Mouse (Mus musculus): Measurements from ENCODE around the gene P2rx7.
A peak's percentile ranks its signal among the peaks of the same experiment; 100 is the strongest.

P2rx7 gene

DNA sequence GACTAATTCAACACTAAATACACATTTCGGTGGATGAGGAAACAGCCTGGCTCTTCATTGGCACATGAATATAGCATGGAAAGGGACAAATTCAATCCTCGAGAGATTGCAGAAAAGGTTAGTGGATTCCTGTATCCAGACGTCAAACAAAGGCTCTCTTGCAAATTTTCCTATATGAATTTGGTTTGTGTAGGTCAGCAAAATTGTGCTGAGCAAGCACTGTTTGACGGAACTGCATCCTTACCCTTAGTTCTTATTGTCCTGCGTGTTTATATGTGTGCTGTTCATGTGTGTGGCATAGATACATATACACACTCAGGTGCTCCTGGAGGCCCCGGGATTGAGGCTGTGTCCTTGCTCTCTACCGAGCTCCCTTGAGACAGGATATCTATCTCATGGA, 45.4 kb downstream of the P2rx7 start:
- DNase-seq (ENCODE audit: extremely low spot score, low read depth, low spot score) = no peak

DNA sequence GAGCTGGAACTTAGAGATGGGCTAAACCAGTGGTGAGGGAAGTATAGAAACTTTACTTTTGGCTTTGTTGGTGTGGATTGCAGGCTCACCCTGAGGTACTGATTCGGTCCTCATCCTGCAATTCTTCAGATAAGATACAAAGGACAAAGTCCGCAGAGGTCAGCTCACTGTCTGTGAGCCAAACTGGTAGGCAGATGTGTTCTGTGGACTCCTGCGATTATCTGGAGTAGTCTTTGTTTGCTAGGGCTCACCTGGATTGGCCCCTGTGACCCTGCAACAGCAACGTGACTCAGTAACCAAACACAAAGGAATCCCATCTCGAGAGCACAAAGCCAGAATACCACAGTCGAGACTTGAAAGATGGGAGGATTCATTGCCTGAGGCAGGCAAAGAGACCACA, 46.8 kb downstream of the P2rx7 start:
- no peak for DNase-seq (ENCODE audit: extremely low spot score, low read depth, low spot score)

DNA sequence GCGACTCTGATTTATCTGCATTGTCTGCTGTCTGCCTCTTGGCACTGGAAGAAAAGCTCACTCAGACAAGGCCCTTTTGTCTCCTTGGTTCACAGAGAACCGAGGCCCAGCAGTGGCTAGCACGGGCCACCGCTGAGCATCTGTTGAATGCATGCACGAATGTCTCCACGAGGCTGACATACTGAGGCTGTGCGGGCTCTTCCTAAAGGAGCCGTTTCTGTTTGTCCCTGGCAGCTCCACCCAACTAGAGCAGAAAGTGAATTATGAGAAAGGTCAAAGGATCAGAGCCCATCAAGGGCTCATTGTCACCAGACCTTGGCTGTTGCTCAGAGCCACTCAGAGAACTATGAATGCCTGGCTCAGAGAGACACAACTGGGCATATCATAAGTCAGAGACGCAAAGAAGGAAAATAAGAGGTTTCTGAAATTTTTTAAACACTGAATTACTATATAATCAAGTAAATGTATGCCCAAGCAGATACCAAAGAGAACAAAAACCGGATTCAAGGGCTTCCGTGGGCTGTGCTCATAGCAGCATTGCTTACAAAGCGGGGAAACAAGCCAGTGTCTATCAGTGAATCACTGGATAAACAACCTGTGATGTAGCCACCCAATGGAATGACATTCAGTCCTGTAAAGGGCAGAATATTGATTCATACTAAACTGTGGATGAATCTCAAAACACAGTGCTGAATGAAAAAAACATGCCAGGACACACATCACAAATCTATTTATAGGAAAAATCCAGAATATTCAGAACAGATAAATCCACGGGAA, 49.9 kb downstream of the P2rx7 start:
- DNase-seq (ENCODE audit: extremely low spot score, low read depth, low spot score) = no peak

DNA sequence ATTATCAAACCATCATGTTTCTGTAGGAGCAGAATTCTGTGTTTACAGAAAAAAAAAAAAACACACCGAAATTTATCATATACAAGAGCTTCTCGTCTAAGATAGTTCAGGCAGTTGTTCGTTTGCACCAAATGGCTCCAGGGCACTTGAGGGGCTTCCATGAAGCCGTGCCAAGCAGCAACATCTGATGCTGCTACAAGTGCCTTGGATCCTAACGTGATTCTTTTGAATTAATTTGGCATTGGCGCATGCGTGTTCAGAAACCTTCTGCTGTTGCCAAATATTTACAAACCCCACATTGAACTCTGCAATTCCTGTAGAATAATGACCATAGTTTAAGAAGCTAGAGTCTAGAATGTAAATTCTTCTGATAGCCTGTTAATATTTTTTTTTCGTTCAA, 51.8 kb downstream of the P2rx7 start:
- DNase-seq (ENCODE audit: extremely low spot score, low read depth, low spot score) = no peak

DNA sequence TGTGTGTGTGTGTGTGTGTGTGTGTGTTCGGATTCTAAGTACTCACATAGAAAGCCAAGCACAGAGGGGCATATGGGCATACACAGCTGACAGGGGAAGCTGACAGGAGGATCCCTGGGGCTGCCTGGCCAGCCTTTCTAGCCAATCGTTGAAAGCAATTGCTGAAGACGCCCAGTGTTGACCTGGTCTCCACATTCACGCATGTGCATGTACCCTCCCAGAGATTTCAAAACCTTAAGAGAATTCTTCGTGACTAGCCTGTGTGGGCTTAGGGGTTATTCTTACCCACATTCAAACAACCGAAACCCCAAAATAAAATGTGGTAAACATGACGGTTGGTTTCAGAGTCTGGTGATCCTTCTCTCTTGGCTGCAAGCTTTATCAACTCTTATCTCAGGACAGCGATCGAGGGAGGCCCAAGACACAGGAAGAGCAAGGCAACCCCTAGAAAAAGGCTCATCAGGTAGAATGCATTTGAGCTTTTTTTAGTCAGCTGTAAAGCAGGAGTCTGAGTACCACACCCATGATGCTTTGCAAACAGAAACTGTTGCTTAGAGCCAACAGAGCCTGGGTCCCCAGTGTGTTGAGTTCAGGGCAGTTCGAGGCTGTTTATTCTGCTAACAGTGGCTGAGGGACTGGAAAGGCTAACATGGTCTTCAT, 54.5 kb downstream of the P2rx7 start:
- no peak for DNase-seq (ENCODE audit: extremely low spot score, low read depth, low spot score)

DNA sequence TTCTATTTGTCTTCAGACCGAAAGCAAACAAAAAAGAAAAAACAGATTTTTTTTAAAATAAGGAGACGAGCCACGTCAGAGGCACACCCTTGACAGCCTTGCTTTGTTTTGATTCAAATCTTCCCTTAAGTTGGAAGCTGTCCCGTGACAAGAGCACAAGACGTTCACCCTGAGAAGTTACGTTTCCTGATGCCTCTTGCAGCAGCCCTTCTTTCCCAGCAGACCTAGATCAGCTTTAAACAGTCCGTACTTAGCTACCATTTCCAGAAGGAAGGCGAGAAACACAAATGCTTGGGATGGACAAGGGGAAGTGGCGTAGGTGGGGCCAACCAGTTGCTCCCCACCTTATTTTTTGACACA, 55.0 kb downstream of the P2rx7 start:
- DNase-seq (ENCODE audit: extremely low spot score, low read depth, low spot score) = no peak

DNA sequence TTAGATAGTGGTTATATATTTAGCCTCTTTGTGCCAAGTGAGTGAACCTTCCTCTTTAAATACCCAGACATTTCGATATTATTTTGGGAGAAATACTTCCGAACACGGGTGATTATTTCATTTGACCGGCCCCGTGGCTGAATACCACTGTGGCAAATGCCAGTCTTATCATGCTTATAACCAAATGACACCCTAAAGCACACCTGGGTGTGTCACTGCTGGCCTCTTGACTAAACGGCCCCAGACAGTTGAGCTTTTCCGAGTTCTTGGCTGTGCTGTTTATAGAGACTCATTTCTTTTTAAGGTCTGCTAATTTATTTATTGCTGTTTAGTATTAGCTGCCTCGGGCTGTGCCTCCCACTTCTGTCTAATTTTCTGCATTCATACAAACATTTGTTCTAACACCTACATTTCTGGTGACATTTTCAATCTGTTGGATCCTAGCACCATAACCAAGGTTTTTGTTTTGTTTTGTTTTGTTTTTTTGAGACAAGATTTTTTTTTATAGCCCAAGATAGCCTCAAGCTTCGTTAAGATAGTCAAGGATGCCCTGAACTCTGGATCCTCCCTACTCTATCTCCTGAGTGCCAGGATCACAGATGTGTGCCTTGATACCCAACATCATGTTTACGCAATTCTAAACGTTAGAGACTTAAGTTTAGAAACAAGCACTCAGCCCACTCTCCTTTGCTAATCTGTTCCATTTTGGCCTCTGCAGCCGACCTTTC, 56.6 kb downstream of the P2rx7 start:
- DNase-seq (ENCODE audit: extremely low spot score, low read depth, low spot score) = no peak

DNA sequence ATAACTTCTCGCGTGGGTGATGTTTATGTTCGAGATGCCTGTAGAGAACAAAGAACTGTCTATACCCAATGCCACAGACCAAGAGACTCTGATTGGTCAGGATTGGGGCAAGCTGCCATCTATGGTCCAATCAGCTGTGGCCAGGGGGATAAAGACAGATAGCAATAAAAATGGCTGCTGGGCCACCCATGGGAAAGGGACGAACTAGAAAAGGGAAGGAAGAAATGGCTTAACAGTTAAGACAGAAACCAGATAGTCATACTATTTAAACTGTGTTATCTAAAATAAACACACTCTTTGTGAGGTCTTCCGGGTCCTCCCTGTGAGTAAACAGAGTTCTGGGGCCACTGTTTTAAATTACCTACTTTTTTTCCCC, 57.1 kb downstream of the P2rx7 start:
- no peak for DNase-seq (ENCODE audit: extremely low spot score, low read depth, low spot score)

DNA sequence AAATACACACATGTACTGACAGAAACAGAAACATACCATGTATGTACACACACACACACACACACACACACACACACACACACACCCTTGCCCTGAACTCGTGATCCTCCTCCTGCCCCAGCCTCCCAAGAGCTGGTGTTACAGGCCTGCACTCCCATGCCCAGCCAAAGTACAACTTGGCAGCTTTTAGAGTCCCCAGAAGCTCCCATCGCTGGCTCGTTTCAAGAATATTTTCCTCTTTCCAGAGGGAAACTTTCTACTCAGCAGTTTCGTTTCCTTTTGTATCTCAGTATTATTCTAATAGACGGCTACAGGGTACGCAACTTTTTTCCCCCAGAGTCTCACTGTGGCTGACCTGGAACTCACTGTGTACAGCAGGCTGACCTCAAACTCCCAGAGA, 58.4 kb downstream of the P2rx7 start:
- DNase-seq (ENCODE audit: extremely low spot score, low read depth, low spot score) = no peak

DNA sequence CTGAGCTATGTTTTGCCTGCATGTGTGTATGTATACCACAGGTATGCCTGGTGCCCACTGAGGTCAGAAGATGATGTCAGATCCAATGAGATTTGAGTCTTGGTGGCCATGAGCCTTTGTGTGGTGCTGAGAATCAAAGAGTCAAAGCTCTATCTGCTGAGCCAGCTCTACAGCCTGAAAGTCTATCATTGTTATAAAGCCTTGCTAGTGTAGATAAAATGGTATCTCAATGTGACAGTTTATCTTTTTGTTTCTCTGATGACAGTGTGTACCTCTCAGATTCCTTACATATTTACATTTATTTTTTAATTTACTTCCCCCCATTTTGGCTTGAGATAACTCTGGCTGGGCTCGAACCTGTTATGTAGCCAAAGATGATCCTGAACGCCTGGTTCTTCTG, 59.9 kb downstream of the P2rx7 start:
- no peak for DNase-seq (ENCODE audit: extremely low spot score, low read depth, low spot score)

DNA sequence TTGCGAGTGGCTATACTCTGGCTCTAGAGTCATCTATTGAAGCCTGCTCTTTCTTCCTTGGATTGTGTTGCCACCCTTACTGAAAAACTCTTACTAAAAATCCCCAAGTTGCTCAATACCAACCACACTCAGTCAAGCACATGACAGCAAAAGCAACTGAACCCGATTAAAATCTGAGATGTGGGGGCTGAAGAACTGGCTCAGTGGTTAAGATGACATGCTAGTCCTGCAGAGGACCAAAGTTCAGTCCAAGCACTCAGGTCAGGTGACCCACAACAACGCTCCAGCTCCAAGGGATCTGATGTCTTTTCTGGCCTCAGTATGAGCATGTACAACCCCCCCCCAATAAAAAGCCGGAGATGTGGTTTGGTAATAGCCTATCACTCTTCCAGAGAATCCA, 60.9 kb downstream of the P2rx7 start:
- DNase-seq (ENCODE audit: extremely low spot score, low read depth, low spot score) = no peak

DNA sequence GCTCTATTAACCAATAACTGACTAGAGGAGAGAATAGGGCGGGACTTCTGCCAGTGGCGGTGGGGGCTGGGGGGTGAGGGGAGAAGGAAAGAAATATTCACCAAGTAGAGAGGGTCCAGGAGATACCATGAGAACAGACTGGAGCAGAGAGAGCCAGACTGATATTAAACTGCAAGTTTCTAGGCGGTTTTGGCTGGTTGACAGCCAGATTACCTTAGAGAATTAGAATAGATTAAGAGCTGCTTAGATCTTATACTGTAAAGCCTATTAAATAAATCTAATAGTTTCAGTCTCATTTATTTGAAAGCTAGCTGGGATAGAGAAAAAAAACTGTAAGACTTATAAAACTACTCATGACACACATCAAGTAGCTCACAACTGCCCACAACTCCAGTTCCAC, 61.5 kb downstream of the P2rx7 start:
- no peak for DNase-seq (ENCODE audit: extremely low spot score, low read depth, low spot score)

DNA sequence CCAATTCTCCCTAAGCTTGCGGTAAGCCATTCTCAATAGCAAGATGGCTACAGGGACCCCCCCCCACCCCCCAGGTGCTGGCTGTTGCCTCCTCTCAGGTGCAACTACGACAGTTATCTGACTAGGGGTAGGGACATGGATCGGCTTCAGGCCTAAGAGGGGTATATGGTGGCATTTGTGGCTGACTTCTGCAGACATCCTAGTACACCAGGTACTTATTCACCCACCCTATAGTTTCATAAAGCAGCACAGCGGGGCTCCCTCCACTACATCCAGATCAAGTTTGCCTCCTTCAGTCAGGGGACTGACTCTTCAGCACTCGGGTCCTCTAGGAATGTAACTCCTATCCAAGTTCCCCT, 63.2 kb downstream of the P2rx7 start:
- no peak for DNase-seq (ENCODE audit: extremely low spot score, low read depth, low spot score)

DNA sequence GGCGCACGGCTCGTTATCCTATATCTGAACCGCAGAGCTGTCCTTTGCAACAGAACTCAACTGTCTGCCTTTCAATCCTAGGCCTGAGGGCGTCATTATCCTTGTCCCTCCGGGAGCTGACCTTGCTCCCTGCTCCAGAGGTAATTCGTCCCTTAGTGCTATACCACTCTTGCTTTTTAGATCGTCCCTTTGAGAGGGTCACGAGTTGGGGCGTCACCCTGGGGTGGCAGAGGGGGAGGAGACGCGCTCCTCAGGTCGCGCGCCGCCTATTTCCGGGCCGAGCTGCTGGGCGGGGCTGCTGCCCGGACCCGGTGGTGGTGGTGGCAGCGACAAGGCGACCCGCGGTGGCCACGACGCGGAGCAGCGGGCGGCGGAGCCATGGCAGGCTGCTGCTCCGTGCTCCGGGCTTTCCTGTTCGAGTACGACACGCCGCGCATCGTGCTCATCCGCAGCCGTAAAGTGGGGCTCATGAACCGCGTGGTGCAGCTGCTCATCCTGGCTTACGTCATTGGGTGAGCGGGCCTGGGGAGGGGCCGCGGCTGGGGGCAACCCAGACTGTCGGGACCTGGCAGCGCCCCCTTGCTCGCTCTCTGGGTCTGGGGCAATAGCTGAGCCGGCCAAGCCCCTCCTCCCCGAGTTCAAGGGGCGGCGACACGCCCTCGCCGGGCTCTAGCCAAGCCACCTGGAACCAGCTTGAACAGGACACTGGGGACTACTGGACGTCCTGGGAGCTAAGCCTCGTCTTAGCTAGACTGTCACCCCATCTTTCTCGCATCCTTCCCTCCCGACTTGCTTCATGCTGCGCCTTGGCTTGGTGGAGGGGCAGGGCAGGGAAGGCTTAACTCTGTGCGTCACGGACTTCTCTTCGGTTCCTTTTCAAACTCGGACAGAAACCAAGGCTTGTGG, 63.8 kb downstream of the P2rx7 start, which contains the start of gene P2rx4:
Gene P2rx4, plus strand, starts transcription at position 269 of the 906 bp plus-strand sequence.
- no peak for DNase-seq (ENCODE audit: extremely low spot score, low read depth, low spot score)

DNA sequence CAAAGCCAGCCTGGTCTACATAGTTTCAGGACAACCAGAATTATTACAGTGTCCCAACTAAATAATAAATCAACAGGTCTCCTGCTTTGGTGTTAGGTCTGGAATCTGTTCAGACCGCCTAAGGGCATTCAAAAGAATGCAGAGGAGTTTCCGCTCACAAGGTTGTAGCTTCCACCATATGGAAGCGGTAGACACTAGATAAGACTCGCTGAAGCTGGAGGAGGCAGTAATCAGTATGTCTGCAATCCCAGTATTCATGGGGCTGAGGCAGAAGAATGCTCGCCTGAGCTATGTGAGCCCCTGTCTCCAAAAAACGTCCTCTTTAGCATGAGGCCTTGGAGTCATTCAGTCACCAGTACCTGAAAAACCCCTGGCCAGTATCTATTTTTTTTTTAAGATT, 65.1 kb downstream of the P2rx7 start:
- DNase-seq (ENCODE audit: extremely low spot score, low read depth, low spot score) = no peak

DNA sequence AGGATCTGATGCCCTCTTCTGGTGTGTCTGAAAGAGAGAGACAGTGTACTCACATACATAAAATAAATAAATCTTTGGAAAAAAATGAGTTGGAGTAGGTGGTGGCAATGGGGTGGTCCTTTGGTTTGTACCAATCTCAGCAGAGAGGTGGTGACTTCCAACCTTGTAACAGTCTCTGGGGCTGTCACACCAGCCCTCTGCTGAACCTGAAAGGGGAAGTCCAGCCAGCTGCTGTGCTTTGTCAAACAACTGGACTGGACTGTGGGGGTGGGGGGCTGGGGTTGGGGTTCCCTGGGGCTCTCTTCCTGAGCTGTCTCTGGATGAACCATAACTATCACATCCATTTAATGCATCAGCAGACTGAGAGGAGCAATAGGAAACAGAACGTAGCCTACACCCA, 72.0 kb downstream of the P2rx7 start:
- no peak for DNase-seq (ENCODE audit: extremely low spot score, low read depth, low spot score)

DNA sequence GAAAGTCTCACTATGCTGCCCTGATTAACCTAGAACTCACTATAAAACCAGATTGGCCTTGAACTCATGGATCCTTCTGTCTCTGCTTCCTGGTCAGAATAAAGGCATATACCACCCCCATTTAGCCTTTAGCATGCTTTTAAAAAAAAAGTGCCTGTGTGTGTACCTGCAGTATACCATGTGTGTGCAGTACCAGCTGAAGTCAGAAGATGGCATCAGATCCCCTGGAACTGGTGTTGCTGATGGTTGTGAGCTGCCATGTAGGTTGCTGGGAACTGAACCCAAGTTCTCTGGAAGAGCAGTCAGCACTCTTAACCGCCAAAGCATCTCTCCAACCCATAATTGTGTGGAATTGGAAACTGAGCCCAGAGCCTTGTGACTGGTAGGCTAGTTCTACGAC, 73.1 kb downstream of the P2rx7 start:
- no peak for DNase-seq (ENCODE audit: extremely low spot score, low read depth, low spot score)

DNA sequence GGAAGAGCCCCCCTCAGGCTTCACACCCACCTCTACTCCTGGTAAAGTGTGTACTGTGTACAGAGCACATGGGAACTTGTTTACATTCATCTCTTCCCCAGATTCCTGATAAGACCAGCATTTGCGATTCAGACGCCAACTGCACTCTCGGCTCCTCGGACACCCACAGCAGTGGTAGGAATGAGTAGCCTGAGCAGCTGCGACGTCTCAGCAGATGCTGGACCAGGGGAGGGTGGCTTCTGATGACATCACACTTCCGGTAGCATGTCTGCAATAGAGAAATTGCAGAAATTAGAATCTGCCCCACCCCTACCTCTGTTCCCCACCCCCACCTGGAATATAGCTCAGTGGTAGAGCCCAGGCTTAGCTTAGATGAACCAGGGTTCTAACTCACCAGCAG, 74.7 kb downstream of the P2rx7 start:
- no peak for DNase-seq (ENCODE audit: extremely low spot score, low read depth, low spot score)

DNA sequence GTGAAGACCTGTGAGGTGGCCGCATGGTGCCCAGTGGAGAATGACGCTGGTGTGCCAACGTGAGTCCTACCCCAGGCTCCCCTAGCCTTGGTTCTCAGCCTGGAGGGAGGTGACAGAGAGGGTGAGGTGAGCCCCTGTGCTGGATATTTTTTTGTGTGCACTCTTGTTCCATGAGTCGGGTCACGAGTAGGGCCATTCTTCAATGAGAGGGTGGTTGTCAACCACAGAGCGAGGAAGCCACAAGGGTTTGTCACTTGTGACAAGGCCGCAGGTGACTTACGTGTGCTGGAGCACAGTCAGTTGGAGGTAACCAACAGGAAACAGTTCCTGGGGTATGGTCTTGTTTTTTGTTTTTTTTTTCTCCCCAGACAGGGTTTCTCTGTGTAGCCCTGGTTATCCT, 75.5 kb downstream of the P2rx7 start:
- DNase-seq (ENCODE audit: extremely low spot score, low read depth, low spot score) = no peak

DNA sequence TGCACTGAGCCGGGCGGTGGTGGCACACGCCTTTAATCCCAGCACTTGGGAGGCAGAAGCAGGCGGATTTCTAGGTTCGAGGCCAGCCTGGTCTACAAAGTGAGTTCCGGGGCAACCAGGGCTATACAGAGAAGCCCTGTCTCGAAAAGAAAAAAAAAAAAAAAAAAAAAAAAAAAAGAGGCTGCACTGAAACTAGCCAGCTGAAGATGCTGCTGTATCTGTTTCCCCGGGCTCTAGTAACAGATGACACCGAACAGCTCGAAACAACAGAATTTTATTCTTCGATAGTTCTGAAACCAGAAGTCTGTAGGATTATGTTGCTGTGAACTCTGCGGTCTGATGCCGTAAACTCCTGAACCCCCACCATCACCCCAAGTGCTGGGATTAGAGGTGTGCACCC, 81.7 kb downstream of the P2rx7 start:
- DNase-seq (ENCODE audit: extremely low spot score, low read depth, low spot score) = no peak

DNA sequence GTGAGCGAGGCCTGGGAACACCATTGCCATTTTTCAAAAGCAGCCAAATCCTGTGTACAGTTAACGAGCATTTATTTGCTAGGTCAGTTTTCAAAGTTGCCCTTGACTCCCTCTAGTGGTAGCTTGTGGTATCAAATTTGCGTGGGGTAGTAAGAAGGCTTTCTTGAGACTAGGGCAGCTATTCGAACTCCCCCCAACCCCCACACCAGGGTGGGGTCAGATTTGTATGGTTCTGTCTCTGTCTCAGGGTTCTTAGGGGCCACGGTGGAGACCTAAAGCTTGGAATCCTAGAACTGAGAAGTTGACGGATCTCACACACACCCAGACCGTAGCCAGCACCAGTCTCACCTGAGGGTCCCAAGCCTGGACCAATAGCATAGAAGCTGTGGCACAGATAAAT, 82.4 kb downstream of the P2rx7 start:
- DNase-seq (ENCODE audit: extremely low spot score, low read depth, low spot score) = peak; percentile 79
